Mouse (Mus musculus) spleen, adult 2 months (tissue): ENCODE results near the gene Ppp4r1.

Experiments used
- CTCF ChIP-seq: fragments of 200-500 bp; IDR thresholded peaks from 2 replicates; pipeline ENCODE4 v1.5.1; 2011; ENCODE audit warnings: mild to moderate bottlenecking, inconsistent platforms; ENCODE audit not compliant: insufficient read depth, insufficient read length, insufficient replicate concordance; ENCODE audit errors: extremely low read depth
- POLR2A ChIP-seq: fragments of 200-500 bp; IDR thresholded peaks from 2 replicates; pipeline ENCODE4 v1.6.1; 2011; ENCODE audit warnings: low read depth, low read length, inconsistent platforms

DNA sequence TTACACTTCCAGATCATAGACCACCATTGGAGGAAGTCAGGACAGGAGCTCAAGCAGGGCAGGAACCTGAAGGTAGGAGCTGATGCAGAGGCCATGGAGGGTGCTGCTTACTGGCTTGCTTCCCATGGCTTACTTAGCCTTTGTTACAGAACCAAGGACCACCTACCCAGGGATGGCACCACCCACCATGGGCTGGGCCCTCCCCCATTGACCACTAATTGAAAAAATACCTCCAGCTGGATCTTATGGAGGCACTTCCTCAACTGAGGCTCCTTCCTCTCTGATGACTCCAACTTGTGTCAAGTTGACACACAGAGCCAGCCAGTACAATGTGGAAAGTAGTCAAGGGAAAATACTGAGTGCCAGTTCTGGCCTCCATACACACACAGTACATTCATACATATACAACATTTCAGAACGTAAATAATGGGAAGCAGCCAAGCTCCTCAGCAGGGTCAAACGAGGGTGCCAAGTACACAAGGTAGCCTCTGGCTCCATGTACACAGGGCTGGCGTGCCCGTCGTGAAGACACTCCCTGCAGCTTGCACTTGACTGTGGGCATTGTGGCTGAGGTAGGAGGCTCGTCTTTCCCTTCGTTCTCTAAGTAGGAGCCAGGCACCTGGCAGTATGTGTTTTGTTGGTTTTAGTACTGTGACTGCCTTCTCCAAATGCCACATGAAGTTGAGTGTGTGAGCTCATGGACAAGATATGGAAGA, 57.3 kb downstream of the Ppp4r1 start:
- TF ChIP-seq CTCF (no peak), POLR2A (no peak)
